Mouse (Mus musculus) CH12.LX (cell line): ENCODE measurements around the gene Leprot. TPM values are rescaled to one million over a fixed set of nuclear protein-coding genes. Genes with fewer than 3 reads are reported as not detected.

Experiments used
- DNase-seq: peaks from one replicate; pipeline ENCODE4 v3.0.0-alpha.2; 2013; ENCODE audit errors: extremely low read depth
- H3K27ac ChIP-seq: 2 replicates; pipeline ENCODE4 v1.5.1; 2012; ENCODE audit warnings: low read depth, mild to moderate bottlenecking, control low read depth, moderate library complexity; ENCODE audit not compliant: insufficient read depth
- H3K27me3 ChIP-seq: replicated peaks from 2 replicates; pipeline ENCODE3; 2012; ENCODE audit warnings: inconsistent platforms
- H3K36me3 ChIP-seq, 2 experiments: replicated peaks in 1 of 2; 2 replicates each; pipeline versions ENCODE3 to v1.6.1; 2012; ENCODE audit warnings: inconsistent platforms in 1 of 2, low read length in 1 of 2, mild to moderate bottlenecking in 1 of 2, mixed read lengths in 1 of 2, moderate library complexity in 1 of 2; ENCODE audit not compliant: control insufficient read depth in 1 of 2, insufficient read depth in 1 of 2
- H3K4me1 ChIP-seq, 2 experiments: 2 replicates each; pipeline ENCODE4 v1.6.1; 2012; ENCODE audit warnings: inconsistent platforms in 1 of 2, moderate library complexity in 1 of 2; ENCODE audit not compliant: insufficient read depth in 2 of 2, control insufficient read depth in 1 of 2
- H3K4me2 ChIP-seq: 2 replicates; pipeline ENCODE4 v1.6.1; 2012; ENCODE audit warnings: low read depth, mild to moderate bottlenecking, control low read depth; ENCODE audit not compliant: poor library complexity, insufficient read depth, severe bottlenecking
- H3K4me3 ChIP-seq, 3 experiments: fragments of 150-350 bp in 1 of 3; sonication (generic) in 1 of 3; replicated peaks in 1 of 3; 2 replicates each; pipeline versions ENCODE3 to v1.5.1; 2011 to 2012; ENCODE audit warnings: low read depth in 2 of 3, low read length in 2 of 3, mild to moderate bottlenecking in 2 of 3, moderate library complexity in 2 of 3, control low read depth in 1 of 3, improper control_type of control experiment in 1 of 3, inconsistent platforms in 1 of 3, mixed read lengths in 1 of 3; ENCODE audit not compliant: poor library complexity in 1 of 3
- H3K79me2 ChIP-seq: replicated peaks from 2 replicates; pipeline ENCODE4 v1.6.1; 2012; ENCODE audit warnings: mild to moderate bottlenecking, moderate library complexity; ENCODE audit not compliant: control insufficient read depth, poor library complexity, insufficient read depth, severe bottlenecking; ENCODE audit errors: extremely low read depth
- H3K9ac ChIP-seq: 2 replicates; pipeline ENCODE4 v1.6.1; 2012; ENCODE audit warnings: low read depth, mild to moderate bottlenecking, control low read depth, moderate library complexity; ENCODE audit not compliant: insufficient read depth
- H3K9me3 ChIP-seq: replicated peaks from 2 replicates; pipeline ENCODE3; 2012; ENCODE audit warnings: low read length, inconsistent platforms, mixed read lengths
- BHLHE40 ChIP-seq: IDR thresholded peaks from 2 replicates; pipeline ENCODE4 v1.6.1; 2011; ENCODE audit warnings: mild to moderate bottlenecking, low read depth, low read length, improper control_type of control experiment
- CHD1 ChIP-seq: IDR thresholded peaks from 2 replicates; pipeline ENCODE4 v1.6.1; 2012; ENCODE audit warnings: low read depth, low read length, improper control_type of control experiment, inconsistent platforms
- CHD2 ChIP-seq: IDR thresholded peaks from 2 replicates; pipeline ENCODE4 v1.6.1; 2011; ENCODE audit warnings: low read length, improper control_type of control experiment
- CTCF ChIP-seq, 2 experiments: IDR thresholded peaks in 1 of 2; conservative IDR thresholded peaks in 1 of 2; 2 replicates each; pipeline ENCODE4 v1.5.1; 2011 to 2012; ENCODE audit warnings: low read depth in 2 of 2, low read length in 2 of 2, improper control_type of control experiment in 1 of 2, inconsistent platforms in 1 of 2, mild to moderate bottlenecking in 1 of 2, moderate library complexity in 1 of 2
- E2F4 ChIP-seq: IDR thresholded peaks from 2 replicates; pipeline ENCODE4 v1.6.1; 2011; ENCODE audit warnings: low read depth, low read length, improper control_type of control experiment; ENCODE audit not compliant: insufficient replicate concordance
- ELF1 ChIP-seq: IDR thresholded peaks from 2 replicates; pipeline ENCODE4 v1.6.1; 2014; ENCODE audit warnings: low read depth, mild to moderate bottlenecking, inconsistent platforms, low read length, improper control_type of control experiment
- GABPA ChIP-seq: IDR thresholded peaks from 2 replicates; pipeline ENCODE4 v1.6.1; 2012; ENCODE audit warnings: low read depth, low read length, improper control_type of control experiment, inconsistent platforms; ENCODE audit not compliant: insufficient replicate concordance
- HCFC1 ChIP-seq: IDR thresholded peaks from 2 replicates; pipeline ENCODE4 v1.6.1; 2012; ENCODE audit warnings: low read depth, mild to moderate bottlenecking, inconsistent platforms, low read length, improper control_type of control experiment
- IRF4 ChIP-seq: IDR thresholded peaks from 2 replicates; pipeline ENCODE4 v1.6.1; 2014; ENCODE audit warnings: low read depth, mild to moderate bottlenecking, inconsistent platforms, low read length, improper control_type of control experiment
- JUN ChIP-seq: IDR thresholded peaks from 2 replicates; pipeline ENCODE4 v1.6.1; 2011; ENCODE audit warnings: low read depth, mild to moderate bottlenecking, low read length, improper control_type of control experiment, moderate library complexity; ENCODE audit not compliant: insufficient read depth
- JUND ChIP-seq: conservative IDR thresholded peaks from 2 replicates; pipeline ENCODE4 v1.6.1; 2011; ENCODE audit warnings: low read depth, low read length, improper control_type of control experiment
- KAT2A ChIP-seq: IDR thresholded peaks from 2 replicates; pipeline ENCODE4 v1.6.1; 2012; ENCODE audit warnings: low read length, improper control_type of control experiment, inconsistent platforms; ENCODE audit not compliant: insufficient replicate concordance
- MAX ChIP-seq: IDR thresholded peaks from 2 replicates; pipeline ENCODE4 v1.6.1; 2011; ENCODE audit warnings: low read length, improper control_type of control experiment
- MAZ ChIP-seq: IDR thresholded peaks from 2 replicates; pipeline ENCODE4 v1.6.1; 2012; ENCODE audit warnings: low read depth, mild to moderate bottlenecking, inconsistent platforms, low read length, improper control_type of control experiment, moderate library complexity
- MEF2A ChIP-seq: IDR thresholded peaks from 2 replicates; pipeline ENCODE4 v1.6.1; 2014; ENCODE audit warnings: low read depth, mild to moderate bottlenecking, inconsistent platforms, low read length, improper control_type of control experiment, borderline replicate concordance
- MXI1 ChIP-seq: IDR thresholded peaks from 2 replicates; pipeline ENCODE4 v1.6.1; 2011; ENCODE audit warnings: mild to moderate bottlenecking, low read depth, low read length, improper control_type of control experiment
- MYC ChIP-seq: IDR thresholded peaks from 2 replicates; pipeline ENCODE4 v1.6.1; 2011; ENCODE audit warnings: low read depth, mild to moderate bottlenecking, improper control_type of control experiment, low read length
- NELFE ChIP-seq: IDR thresholded peaks from 2 replicates; pipeline ENCODE4 v1.6.1; 2011; ENCODE audit warnings: low read depth, low read length, improper control_type of control experiment
- NRF1 ChIP-seq: IDR thresholded peaks from 2 replicates; pipeline ENCODE4 v1.6.1; 2014; ENCODE audit warnings: low read depth, mild to moderate bottlenecking, inconsistent platforms, low read length, improper control_type of control experiment, moderate library complexity
- POLR2A ChIP-seq: IDR thresholded peaks from 2 replicates; pipeline ENCODE4 v1.6.1; 2011; ENCODE audit warnings: low read depth, mild to moderate bottlenecking, improper control_type of control experiment, low read length
- POLR2AphosphoS2 ChIP-seq: IDR thresholded peaks from 2 replicates; pipeline ENCODE4 v1.6.1; 2011; ENCODE audit warnings: low read depth, low read length, improper control_type of control experiment
- RAD21 ChIP-seq: IDR thresholded peaks from 2 replicates; pipeline ENCODE4 v1.6.1; 2011; ENCODE audit warnings: low read depth, mild to moderate bottlenecking, low read length, improper control_type of control experiment, moderate library complexity
- RCOR1 ChIP-seq: conservative IDR thresholded peaks from 2 replicates; pipeline ENCODE4 v1.6.1; 2012; ENCODE audit warnings: low read depth, mild to moderate bottlenecking, inconsistent platforms, low read length, improper control_type of control experiment
- SIN3A ChIP-seq: IDR thresholded peaks from 2 replicates; pipeline ENCODE4 v1.6.1; 2012; ENCODE audit warnings: low read length, improper control_type of control experiment, inconsistent platforms
- SMC3 ChIP-seq: IDR thresholded peaks from 2 replicates; pipeline ENCODE4 v1.6.1; 2011; ENCODE audit warnings: low read depth, low read length, improper control_type of control experiment
- TBP ChIP-seq: conservative IDR thresholded peaks from 2 replicates; pipeline ENCODE4 v1.6.1; 2011; ENCODE audit warnings: low read depth, low read length, improper control_type of control experiment
- TCF12 ChIP-seq: IDR thresholded peaks from 2 replicates; pipeline ENCODE4 v1.6.1; 2014; ENCODE audit warnings: low read depth, mild to moderate bottlenecking, inconsistent platforms, low read length, improper control_type of control experiment
- ZC3H11A ChIP-seq: IDR thresholded peaks from 2 replicates; pipeline ENCODE4 v1.6.1; 2012; ENCODE audit warnings: low read depth, mild to moderate bottlenecking, inconsistent platforms, low read length, improper control_type of control experiment
- ZKSCAN1 ChIP-seq: IDR thresholded peaks from 2 replicates; pipeline ENCODE4 v1.6.1; 2012; ENCODE audit warnings: low read depth, inconsistent platforms, low read length, improper control_type of control experiment, borderline replicate concordance
- ZMIZ1 ChIP-seq: IDR thresholded peaks from 2 replicates; pipeline ENCODE4 v1.6.1; 2012; ENCODE audit warnings: low read depth, mild to moderate bottlenecking, inconsistent platforms, low read length, improper control_type of control experiment
- dilution Hi-C: fragments of 300-500 bp; cut with MboI; formaldehyde crosslinking; loops from 2 replicates; pipeline ENCODE4 v1.14.3; 2020; ENCODE audit warnings: low sequenced_read_pairs; ENCODE audit not compliant: extremely low pct_unique_long_range_greater_than_20kb, extremely low pct_ligation_motif_present
- in situ Hi-C: fragments of 300-500 bp; cut with MboI; formaldehyde crosslinking; loops from 3 replicates; pipeline ENCODE4 v1.14.3; 2019; ENCODE audit warnings: low sequenced_read_pairs, low pct_ligation_motif_present, low pct_unique_long_range_greater_than_20kb, mixed read lengths
- polyA plus RNA-seq: library from polyadenylated mRNA; unstranded; fragments of >175 nt; gene quantifications from 2 replicates; pipeline ENCODE4 v1.2.1, GENCODE M21; 2012; ENCODE audit warnings: low read depth; ENCODE audit not compliant: insufficient read length
- total RNA-seq, 2 experiments: library from RNA; depleted of rRNA; stranded (reverse); fragments of 300-350 nt in 1 of 2; fragments of >200 nt in 1 of 2; gene quantifications; 2 replicates each; pipeline ENCODE4 v1.2.3; 2012 to 2014

Leprot gene
- total RNA-seq (2012; rRNA removed) (17.6 and 19.9 TPM in 2 replicates), total RNA-seq (2014; rRNA removed) (24.2 and 24.9 TPM in 2 replicates), polyA plus RNA-seq (26.6 and 29.2 TPM in 2 replicates)

DNA sequence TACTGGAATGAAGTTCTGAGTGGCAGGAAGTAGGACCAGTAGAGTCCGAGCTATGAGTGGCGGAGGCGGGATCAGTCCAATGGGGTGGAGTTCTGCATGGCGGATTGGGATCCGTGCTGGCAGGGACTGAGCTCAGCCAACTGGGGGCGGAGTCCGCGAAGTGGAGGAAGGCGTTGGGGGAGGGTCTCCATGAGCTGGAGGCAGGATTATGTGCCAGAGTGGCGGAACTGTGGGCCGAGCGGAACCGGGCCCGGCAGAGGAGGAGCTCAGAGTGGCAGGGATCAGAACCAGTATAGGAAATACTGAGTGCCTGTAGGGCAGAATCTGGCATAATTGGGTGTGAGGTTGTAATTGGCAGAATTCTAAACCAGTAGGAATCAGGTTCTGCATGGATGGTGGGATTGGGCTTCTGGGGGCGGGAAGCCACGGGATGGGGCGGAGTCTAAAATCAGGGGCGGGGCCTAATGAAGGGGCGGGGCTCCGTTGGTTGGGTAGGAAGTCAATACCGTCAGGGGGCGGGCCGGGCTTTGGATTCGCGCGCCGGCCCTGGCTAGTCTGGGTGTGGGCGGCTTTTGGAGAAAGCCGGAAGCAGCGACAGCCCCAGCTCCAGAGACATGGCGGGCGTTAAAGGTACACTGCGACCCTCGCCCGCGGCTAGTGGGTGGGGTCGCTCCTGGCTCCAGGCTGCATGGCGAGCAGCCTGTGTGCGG is at the start of gene Leprot:
Leprot (plus strand) TSS at position 523 of the 710 bp plus-strand sequence.
- peak within 1 kb of the TSS; percentile 80 for H3K9ac ChIP-seq
- TF ChIP-seq ELF1 (peak; percentile 91), KAT2A (no peak), MAX (peak; percentile 27; the same call in 1 of the 2 replicates), CHD2 (peak; percentile 71; the same call in 1 of the 2 replicates), POLR2A (peak; percentile 70), MYC (no peak), TCF12 (peak; percentile 30; the same call in 1 of the 2 replicates), NELFE (peak; percentile 57), MXI1 (peak; percentile 36; the same call in 1 of the 2 replicates), HCFC1 (peak; percentile 66), TBP (0 out of 2 replicates have a peak, but pooled peaks have one; percentile 47), SIN3A (peak; percentile 66), GABPA (no peak), NRF1 (peak; percentile 43; the same call in 1 of the 2 replicates)
- dilution Hi-C loops: no loop called here

DNA sequence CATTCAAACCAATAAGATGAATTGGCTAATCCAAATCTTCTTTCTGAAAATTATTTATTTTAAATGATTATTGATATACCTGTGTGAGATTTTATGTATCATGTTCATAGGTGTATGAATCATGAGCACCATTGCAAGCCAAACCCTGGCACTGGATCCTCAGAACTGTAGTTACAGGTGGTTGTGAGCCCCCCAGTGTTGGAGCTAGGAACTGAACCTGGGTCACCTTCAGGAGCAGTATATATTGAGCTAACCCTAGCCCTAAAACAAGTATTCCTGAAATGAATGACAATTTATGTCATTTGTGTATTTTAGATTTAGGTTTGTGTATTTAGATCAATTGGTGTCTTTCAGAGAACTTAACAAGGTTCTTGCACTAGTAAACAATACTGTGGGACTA is 45.8 kb upstream of the Leprot start:
- TF ChIP-seq MXI1 (no peak), ZMIZ1 (no peak), CTCF (conservative IDR thresholded peaks at IDR 0.05 in 1 of 2, IDR thresholded peaks at IDR 0.05 in 1 of 2; ENCODE audit: low read depth in 2 of 2, low read length in 2 of 2) (peak; percentile 29 to 71; a peak in 3 of 4 replicates), POLR2A (no peak), E2F4 (no peak), MAZ (no peak), JUND (no peak), RCOR1 (no peak), ELF1 (no peak), BHLHE40 (no peak), IRF4 (no peak), JUN (no peak), ZC3H11A (0 out of 2 replicates have a peak, but pooled peaks have one; percentile 8), MEF2A (no peak), NRF1 (no peak), CHD1 (no peak), NELFE (no peak), ZKSCAN1 (no peak), POLR2AphosphoS2 (no peak), SMC3 (peak; percentile 77), RAD21 (peak; percentile 60)

More for the DNA sequence above, at the start of gene Leprot:
- Histone ChIP-seq H3K79me2 (no peaks in the 10 kb centered on the region; the same call in 1 of the 2 replicates), H3K9me3 (no peaks in the 10 kb centered on the region), H3K4me1 (peaks cover 17 to 43% of the 10 kb centered on the region in 2 experiments), H3K27me3 (no peaks in the 10 kb centered on the region), H3K4me3 (peak within 1 kb of the TSS; percentile 84 to 89 (median 85)), H3K36me3 (peaks cover 0 to 3% of the 10 kb centered on the region in 2 experiments), H3K27ac (peak within 1 kb of the TSS; percentile 13), H3K4me2 (peak within 1 kb of the TSS; percentile 80)
- in situ Hi-C loops: no loop called here
- peak; percentile 96 for DNase-seq

More for the DNA sequence above, 45.8 kb upstream of the Leprot start:
- Histone ChIP-seq H3K9ac (no peak overlapping the region), H3K27ac (no peak overlapping the region), H3K4me3 (no peak overlapping the region), H3K4me2 (no peak overlapping the region), H3K27me3 (no peaks in the 10 kb centered on the region), H3K79me2 (no peaks in the 10 kb centered on the region), H3K36me3 (no peaks in the 10 kb centered on the region), H3K4me1 (no peaks in the 10 kb centered on the region), H3K9me3 (no peaks in the 10 kb centered on the region)
- in situ Hi-C loops: no loop called here
- dilution Hi-C loops: no loop called here
- DNase-seq: peak; percentile 41
